Mouse (Mus musculus) gastrocnemius, postnatal 36 days (tissue): Measurements from ENCODE around the gene Alg9. TPM values are rescaled to one million over a fixed set of nuclear protein-coding genes. Genes with fewer than 3 reads are reported as not detected.

Source experiments
- DNase-seq, 2 experiments: peaks; one replicate each; pipeline ENCODE4 v3.0.0; 2022
- intact Hi-C: fragments of 180-260 bp; cut with DNase I; formaldehyde crosslinking; loops from one replicate; pipeline ENCODE4 v1.15.1; 2025
- total RNA-seq, 2 experiments: library from RNA; stranded (reverse); gene quantifications; 2 replicates each; pipeline ENCODE4 v1.2.3; 2021

The Alg9 gene
- total RNA-seq, 2 experiments from 2014 or later = 7.1 to 10.2 TPM

- no peak for DNase-seq
- intact Hi-C loops = loop anchor here (5.0 kb wide), 2 partner anchors 45 to 305 kb away; no protein-coding TSS in a partner anchor
These were observed 73.0 kb downstream of the Alg9 start for GRCm38 (mm10) chr9:50847606-50848368.

GRCm38 (mm10) chr9:50848821-50849220 is 74.0 kb downstream of the Alg9 start:
- intact Hi-C loops = loop anchor here (1.0 to 5.0 kb wide), 3 partner anchors 47 to 303 kb away; partner anchors contain the start of gene Sik2
- DNase-seq = no peak

GRCm38 (mm10) chr9:50849249-50849648 is 74.4 kb downstream of the Alg9 start:
- intact Hi-C loops = loop anchor here (1.0 to 5.0 kb wide), 3 partner anchors 47 to 303 kb away; partner anchors contain the start of gene Sik2

GRCm38 (mm10) chr9:50849755-50850154 is 74.9 kb downstream of the Alg9 start:
- no peak for DNase-seq
- intact Hi-C loops = loop anchor here (1.0 to 5.0 kb wide), 3 partner anchors 47 to 303 kb away; partner anchors contain the start of gene Sik2

More at GRCm38 (mm10) chr9:50849249-50849648, 74.4 kb downstream of the Alg9 start:
- DNase-seq = peak; percentile 81 to 86

- DNase-seq = no peak
- intact Hi-C loops = no loop called here
These were observed 75.5 kb downstream of the Alg9 start for GRCm38 (mm10) chr9:50850271-50850670.

GRCm38 (mm10) chr9:50850713-50851112 is 75.9 kb downstream of the Alg9 start:
- intact Hi-C loops = no loop called here
- no peak for DNase-seq

GRCm38 (mm10) chr9:50852634-50853349 is 78.0 kb downstream of the Alg9 start:
- intact Hi-C loops = no loop called here
- no peak for DNase-seq

GRCm38 (mm10) chr9:50854376-50854775 is 79.6 kb downstream of the Alg9 start:
- intact Hi-C loops = no loop called here
- no peak for DNase-seq

- no peak for DNase-seq
- intact Hi-C loops = no loop called here
These were observed 80.4 kb downstream of the Alg9 start for GRCm38 (mm10) chr9:50855133-50855766.

GRCm38 (mm10) chr9:50855780-50856179 is 81.0 kb downstream of the Alg9 start:
- intact Hi-C loops = no loop called here
- DNase-seq = no peak

- peak; percentile 84 to 99 for DNase-seq
- intact Hi-C loops = no loop called here
These were observed 81.7 kb downstream of the Alg9 start for GRCm38 (mm10) chr9:50856341-50857081.

GRCm38 (mm10) chr9:50857082-50857641 is 82.3 kb downstream of the Alg9 start:
- peak in 1 of 2 experiments; percentile 19 for DNase-seq
- intact Hi-C loops = no loop called here

GRCm38 (mm10) chr9:50858681-50859080 is 83.9 kb downstream of the Alg9 start:
- intact Hi-C loops = no loop called here
- DNase-seq = no peak

GRCm38 (mm10) chr9:50861119-50861839 is 86.5 kb downstream of the Alg9 start:
- no peak for DNase-seq
- intact Hi-C loops = no loop called here

GRCm38 (mm10) chr9:50863824-50864223 is 89.0 kb downstream of the Alg9 start:
- no peak for DNase-seq
- intact Hi-C loops = no loop called here

- no peak for DNase-seq
- intact Hi-C loops = no loop called here
These were observed 90.1 kb downstream of the Alg9 start for GRCm38 (mm10) chr9:50864877-50865276.

- DNase-seq = no peak
- intact Hi-C loops = no loop called here
These were observed 91.0 kb downstream of the Alg9 start for GRCm38 (mm10) chr9:50865803-50866202.

GRCm38 (mm10) chr9:50867015-50867414 is 92.2 kb downstream of the Alg9 start:
- intact Hi-C loops = no loop called here
- DNase-seq = no peak

- intact Hi-C loops = no loop called here
- no peak for DNase-seq
These were observed 93.4 kb downstream of the Alg9 start for GRCm38 (mm10) chr9:50868182-50868581.
